Mouse (Mus musculus) heart, adult 8-10 months (tissue): ENCODE measurements at regions not wholly inside any gene's neighbourhood (a gene's known extent, or its start where the extent isn't known, plus 50 kb on each side); places are given as distances from the start of the nearest gene placed in this dataset. TPM values are rescaled to one million over a fixed set of nuclear protein-coding genes. Genes with fewer than 3 reads are reported as not detected.
"Not testable (repeated sequence)": the region's sequence is repeated elsewhere in the genome, so short reads cannot be mapped to it uniquely, and the experiment has no call there.

Experiments
- DNase-seq: peaks from one replicate; pipeline ENCODE4 v3.0.0; 2022; ENCODE audit warnings: low spot score
- microRNA-seq: library from miRNA; unstranded; fragments of <30 nt; microRNA quantifications from one replicate; pipeline ENCODE4 v1.2.0, GENCODE M21; 2022

DNA sequence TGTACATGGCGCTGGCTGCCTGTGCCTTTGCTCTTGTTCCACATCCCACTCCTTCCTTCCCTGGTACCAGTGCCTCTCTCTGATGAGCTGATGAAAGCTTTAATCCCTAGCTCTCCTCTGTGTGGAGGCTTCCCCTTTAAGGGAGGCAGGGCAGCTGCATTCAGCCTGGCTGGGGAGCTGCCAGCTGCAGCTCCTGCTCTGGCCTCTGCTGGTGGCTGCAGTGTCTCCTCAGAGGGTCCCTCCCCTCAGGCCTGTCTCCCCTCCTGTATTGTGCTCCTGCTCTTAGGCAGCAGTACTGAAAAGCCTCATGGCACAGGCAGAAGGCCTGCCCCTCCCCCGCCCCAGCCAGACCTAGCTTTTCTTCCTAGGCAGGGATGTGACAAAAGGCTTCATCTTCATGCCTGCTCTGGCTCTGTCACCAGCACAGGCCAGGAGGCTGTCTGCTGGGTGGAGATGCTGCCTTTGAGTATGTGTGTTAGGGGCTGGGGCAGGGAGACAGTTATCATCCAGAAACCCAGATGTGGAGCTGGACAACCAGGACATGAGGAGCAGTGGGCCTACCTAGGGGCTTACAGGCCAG lies 97.7 kb upstream of the Zcchc13 start:
- not testable (repeated sequence) for DNase-seq

DNA sequence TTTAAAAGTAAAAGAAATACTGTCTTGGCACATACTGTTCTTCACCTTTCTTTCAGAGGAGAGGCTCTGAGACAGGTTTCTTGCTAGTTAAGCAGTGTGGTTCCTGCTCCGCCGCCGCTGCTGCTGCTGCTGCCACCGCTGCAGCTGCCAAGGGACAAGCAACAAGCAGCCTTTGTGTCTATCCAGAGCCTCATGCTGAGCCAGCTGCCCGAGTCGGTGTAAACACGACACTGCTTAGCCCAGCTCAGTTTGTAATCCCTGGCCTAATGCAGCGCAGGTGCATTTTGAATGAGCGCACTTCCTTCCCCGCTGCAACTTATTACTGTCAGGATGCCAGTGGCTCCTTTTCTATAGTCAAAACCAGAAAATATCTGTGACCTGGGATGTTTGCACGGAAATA lies 97.1 kb upstream of the Zcchc13 start:
- no peak for DNase-seq

DNA sequence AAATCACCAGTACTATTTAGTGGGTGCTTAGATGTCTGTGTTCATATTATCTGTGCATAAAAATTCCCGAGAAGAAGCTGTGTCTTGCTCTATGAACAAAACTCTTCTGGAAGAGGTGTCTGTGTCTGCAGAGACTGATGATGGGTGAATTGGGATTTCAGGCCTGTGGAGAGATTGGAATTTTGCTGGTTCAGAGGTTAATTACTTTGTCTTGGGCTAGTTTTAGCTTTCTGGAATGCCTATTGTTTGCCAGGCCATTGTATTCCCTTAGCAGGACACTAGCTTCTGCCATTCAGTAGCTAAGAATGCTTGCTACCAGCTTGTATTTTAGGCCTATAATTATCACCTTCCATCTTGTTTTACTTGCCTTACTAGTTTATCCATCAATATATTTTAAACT lies 96.6 kb upstream of the Zcchc13 start:
- DNase-seq, result no peak

DNA sequence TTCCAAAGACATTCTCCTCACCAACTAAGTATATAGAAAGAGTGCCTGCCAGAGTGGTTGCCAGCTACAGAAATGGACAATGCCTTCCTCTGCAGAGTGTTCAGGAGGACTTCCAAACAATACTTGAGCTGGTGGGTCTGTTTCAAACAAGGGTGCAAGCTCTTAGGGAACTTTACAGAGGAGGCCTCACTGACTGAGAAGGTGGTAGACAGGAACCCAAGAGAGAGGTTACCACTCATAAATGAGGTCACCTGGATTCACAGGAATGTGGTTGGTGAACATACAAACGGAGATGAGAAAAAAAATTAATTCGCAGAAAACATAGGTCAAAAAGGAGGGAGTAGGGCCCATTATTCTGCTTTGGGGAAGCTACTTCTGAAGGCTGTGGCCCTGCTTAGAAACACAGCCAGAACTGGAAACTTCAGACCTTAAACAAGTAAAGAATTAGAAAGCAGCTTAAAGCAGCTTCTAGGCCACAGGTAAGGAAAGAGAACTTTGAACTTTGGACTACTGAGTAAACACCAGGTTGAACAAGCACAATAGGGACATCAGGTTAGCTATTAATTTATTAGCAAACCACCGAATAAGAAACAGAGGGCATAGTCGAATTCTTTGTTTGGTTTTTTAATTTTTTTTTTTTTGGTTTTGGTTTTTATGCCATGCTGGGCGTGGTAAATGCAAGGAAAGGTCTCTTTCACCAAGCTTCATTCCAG lies 83.7 kb upstream of the Zcchc13 start:
- DNase-seq, result no peak

DNA sequence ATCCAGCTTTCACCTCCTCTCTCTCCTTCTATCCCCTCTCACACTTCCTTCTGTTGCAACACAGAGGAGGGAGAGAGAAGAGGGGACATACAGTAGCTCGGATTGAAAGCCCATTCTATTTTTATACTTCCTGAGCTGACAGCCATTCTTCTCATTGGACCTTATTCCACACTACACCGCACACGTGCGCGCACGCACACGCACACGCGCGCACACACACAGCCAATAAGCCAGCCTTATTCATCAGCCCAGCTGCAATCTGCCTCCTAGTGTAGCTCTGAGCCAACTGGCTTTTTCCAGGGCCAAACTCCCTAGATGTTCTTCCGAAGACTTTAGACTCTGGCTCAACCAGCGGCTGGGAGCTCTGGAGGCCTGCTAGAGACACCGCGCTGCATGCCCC lies 79.1 kb upstream of the Zcchc13 start:
- DNase-seq, result peak; percentile 54

DNA sequence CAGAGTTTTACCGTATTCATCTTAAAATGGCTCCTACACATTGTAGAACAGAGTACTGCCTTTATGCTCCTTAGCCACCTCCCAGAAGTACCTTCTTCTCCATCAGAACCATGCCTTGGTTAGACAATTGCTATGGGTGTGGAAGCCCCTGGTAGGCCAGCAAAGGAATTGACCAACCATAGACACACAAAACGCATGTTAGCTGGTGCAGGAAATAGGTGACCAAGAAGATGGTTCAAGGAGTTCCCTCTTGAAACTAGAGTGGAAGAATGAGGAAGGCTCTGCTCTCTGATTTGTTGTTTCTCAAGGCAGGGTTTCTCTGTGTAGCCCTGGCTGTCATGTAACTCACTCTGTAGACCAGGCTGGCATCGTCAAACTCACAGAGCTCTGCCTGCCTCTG lies 77.2 kb upstream of the Zcchc13 start:
- DNase-seq, result no peak

DNA sequence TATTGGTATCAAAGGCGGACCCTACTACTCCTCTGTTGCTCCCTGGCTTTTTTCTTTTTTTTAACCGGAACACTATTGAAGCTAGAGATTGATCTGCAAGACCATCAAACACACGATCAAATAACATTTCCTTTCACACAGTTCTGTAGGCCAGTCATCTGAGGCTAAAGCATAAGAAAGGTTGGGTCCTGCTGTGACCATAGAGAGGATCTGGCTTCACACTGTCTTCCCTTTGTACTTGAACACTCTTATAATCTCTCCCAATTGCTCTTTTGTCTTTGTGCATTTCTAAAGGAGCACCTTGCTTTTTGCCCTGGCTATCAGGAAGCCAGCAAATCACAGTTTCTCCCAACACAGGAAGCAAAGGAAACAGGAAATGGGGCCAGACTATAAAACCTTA lies 76.8 kb upstream of the Zcchc13 start:
- no peak for DNase-seq

DNA sequence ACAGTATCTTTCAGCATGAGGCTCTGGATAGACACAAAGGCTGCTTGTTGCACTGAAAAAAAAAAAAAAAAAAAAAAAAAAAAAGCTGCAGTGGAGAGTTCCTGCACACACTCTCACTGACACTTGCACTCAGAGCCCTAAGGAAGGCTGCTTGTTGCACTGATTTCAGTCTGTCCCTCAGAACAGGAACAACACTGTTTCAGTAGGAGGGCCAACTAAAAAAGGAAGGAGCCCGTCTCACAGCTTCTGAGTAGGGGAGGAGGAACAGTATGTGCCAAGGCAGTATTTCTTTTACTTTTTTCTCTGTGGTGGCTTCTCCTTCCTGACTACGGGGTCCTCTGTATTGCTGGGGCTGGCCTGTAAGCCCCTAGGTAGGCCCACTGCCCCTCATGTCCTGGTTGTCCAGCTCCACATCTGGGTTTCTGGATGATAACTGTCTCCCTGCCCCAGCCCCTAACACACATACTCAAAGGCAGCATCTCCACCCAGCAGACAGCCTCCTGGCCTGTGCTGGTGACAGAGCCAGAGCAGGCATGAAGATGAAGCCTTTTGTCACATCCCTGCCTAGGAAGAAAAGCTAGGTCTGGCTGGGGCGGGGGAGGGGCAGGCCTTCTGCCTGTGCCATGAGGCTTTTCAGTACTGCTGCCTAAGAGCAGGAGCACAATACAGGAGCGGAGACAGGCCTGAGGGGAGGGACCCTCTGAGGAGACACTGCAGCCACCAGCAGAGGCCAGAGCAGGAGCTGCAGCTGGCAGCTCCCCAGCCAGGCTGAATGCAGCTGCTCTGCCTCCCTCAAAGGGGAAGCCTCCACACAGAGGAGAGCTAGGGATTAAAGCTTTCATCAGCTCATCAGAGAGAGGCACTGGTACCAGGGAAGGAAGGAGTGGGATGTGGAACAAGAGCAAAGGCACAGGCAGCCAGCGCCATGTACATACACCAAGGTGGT lies 75.1 kb upstream of the Zcchc13 start:
- DNase-seq, result not testable (repeated sequence)

DNA sequence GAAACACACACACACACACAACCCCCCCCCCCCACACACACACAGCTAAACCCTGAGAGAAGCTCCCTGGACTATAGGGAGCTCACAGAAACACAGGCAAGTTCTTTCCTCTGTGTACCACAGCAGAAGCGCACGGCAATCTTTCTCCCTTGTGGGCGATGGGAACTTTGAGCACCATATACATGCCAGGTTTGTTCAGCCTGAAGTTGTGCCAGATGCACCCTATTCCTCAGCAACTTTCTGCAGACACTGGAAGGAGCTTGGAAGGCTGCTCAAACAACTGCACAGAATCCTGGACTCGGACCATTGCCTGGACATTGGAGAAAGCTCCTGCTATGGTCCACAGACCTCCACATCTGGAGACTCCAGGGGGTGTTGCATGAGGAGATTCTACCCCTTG lies 74.3 kb upstream of the Zcchc13 start:
- no peak for DNase-seq

DNA sequence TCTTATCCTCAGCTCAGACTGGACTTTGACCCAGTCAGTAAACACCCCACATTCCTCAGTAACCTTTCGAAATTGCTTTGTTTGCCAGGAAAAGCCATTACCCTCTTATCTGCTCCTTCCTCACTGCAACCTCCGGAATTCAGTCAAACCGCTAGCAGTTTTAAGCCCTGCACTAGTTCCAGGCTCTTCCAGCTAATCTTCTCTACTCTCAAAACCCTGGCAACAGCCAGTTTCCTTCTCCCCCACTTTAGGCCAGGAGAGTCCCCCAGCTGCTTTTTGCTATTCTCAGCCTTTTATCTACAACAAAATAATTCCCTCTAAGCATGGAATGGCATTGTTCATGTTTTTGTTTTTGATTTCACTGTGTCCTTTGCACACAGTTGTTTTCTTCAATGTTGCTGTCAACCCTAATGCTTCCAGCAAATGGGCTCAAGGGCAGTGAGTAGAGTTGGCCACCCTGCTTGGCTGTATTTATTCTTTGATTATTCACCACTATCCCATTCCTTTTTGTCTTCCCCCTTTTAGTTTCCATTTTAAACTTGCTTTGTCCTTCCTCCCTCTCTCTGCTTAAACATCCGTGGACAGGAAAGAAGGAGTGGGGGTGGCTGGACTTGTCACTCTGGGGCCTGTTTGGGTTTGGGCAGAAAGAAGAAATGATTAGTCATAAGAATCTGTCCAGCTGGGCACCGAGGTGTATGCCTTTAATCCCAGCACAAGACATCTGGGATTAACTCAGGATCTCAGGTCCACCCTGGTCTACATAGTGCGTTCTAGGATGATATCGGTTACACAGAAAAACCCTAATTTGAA lies 73.5 kb upstream of the Zcchc13 start:
- no peak for DNase-seq

DNA sequence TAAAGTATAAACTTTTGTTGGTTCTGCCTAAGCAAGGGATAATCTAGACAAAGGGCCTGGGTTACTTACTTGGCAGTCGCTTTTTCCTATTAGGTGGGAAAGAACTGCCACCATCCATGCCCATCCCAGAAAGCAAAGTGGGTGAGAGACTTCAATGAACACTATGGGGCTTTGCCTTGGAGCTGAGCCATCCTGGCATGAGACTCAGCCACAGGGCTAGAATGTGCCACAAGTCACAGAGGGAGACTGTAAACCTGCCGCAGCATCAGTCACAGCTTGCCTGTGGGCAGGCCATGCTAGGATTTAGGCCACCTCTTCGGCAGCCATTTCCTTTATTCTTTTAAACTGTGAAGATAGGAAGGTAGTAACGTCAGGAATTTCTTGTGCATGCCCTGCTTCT lies 72.9 kb upstream of the Zcchc13 start:
- DNase-seq, result no peak

DNA sequence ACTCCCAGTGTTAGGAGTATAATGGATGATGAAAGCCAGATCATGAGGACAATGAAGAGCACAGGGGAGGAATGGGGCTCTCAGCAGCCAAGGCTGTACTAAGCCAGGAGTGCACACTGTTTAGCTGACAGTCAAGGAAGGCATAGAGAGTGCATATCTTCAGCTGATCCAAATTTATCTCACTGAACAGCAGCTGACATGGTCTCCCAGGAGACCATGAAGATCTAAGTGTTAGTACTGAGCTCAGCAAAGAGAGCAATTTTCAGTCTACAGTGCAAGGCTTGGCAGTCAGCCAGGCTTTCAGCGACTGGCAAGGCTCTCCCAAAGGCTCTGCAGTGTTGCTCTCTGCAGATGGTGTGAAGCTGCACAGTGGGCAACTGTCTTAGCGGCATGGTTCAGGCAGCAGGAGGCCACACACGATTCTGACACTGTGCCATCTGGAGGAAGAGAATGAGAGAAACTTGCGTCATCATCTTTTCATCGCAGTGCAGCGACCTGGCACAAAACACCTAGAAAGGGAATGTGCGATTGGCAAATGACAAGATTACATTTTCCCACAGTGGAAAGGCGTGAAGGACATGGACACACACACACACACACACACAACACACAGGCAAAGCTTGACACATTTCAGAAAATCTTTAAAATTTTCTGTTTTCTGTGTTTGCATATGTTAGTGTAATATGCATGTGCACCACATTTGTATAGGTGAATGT lies 66.7 kb upstream of the Zcchc13 start:
- DNase-seq, result peak; percentile 23

DNA sequence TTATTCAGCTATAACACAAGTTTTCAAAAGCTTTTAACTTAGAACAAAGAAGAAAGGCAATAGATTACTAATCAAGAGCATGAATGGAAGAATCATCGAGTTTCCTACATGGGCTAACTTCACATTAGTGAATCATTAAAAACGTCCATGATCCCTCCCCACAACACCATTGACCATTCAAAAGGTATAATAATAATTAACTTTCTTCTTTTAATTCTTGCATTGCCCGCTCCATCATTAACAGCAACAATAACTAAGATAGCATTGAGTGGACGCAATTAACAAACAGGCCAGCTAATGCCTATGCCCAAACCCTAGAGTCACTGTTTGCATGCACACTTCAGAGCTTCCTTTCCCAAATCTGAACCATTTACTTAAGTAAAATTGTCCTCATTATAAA lies 57.0 kb upstream of the Zcchc13 start:
- no peak for DNase-seq

DNA sequence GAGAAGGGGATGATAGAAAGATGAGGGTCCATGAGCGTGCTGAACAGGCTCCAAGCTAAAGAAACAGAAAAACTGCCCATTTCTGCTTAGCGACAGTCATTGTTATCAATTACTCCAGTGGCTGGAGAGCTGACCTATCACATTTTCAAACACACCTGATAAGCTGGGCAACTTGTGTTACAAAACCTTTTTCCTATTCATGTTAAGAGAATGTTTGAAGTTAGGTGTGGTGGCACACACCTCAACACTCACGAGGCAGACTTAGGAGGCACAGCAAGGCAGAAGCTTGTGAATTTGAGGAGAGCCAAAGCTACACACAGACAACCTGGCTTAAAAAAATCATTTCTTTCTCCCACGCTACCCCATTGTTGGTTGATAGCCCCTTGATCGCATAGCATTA lies 50.9 kb upstream of the Zcchc13 start:
- DNase-seq, result no peak

Small RNA genes lying in the stretch of these regions (microRNA-seq; reads per million reads assigned to microRNA genes)
- gene Mir374b (not detected), gene Mir374c (not detected), gene Mir421 (40.0 reads per million, percentile 46 among the genes with 10 or more reads in this experiment)
